Mouse (Mus musculus): Measurements from ENCODE around the gene Klrg2. TPM values are rescaled to one million over a fixed set of nuclear protein-coding genes. Genes with fewer than 3 reads are reported as not detected.
A peak's percentile ranks its signal among the peaks of the same experiment; 100 is the strongest.

Gene Klrg2
- total RNA-seq, 2 experiments from 2014 or later = 0.42 to 0.96 TPM

- DNase-seq = no peak
These were observed 9.6 kb downstream of the Klrg2 start for GRCm38 (mm10) chr6:38627486-38627885.

GRCm38 (mm10) chr6:38627081-38627480, 10.0 kb downstream of the Klrg2 start:
- DNase-seq = no peak

- DNase-seq = no peak
These were observed 11.0 kb downstream of the Klrg2 start for GRCm38 (mm10) chr6:38626086-38626485.

GRCm38 (mm10) chr6:38624439-38624838, 12.6 kb downstream of the Klrg2 start:
- DNase-seq = peak; percentile 55

GRCm38 (mm10) chr6:38623457-38623856, 13.6 kb downstream of the Klrg2 start:
- DNase-seq = peak; percentile 30

- DNase-seq = no peak
These were observed 14.6 kb downstream of the Klrg2 start for GRCm38 (mm10) chr6:38622406-38622805.

- no peak for DNase-seq
These were observed 27.1 kb downstream of the Klrg2 start for GRCm38 (mm10) chr6:38609892-38610291.

- DNase-seq = no peak
These were observed 39.6 kb downstream of the Klrg2 start for GRCm38 (mm10) chr6:38597481-38597880.

GRCm38 (mm10) chr6:38581711-38582110, 55.3 kb downstream of the Klrg2 start:
- no peak for DNase-seq

- DNase-seq = no peak
These were observed 56.8 kb downstream of the Klrg2 start for GRCm38 (mm10) chr6:38580112-38580857.

GRCm38 (mm10) chr6:38576096-38576495, 60.9 kb downstream of the Klrg2 start:
- no peak for DNase-seq

Other genes starting within 250 kb of the Klrg2 start
- gene Ubn2, start 203.3 kb downstream of the Klrg2 start, total RNA-seq (2021) = 10 to 100 TPM; 20.4 to 31.3 TPM
- gene Fmc1, start 103.7 kb downstream of the Klrg2 start, total RNA-seq (2021) = 100 to 1,000 TPM; 204 to 233 TPM
- 100 to 1,000 TPM; 116 to 184 TPM for gene Luc7l2, start 85.9 kb downstream of the Klrg2 start, total RNA-seq (2021)
- 1 to 10 TPM; 3.2 to 4.2 TPM for gene Clec2l, start 25.8 kb upstream of the Klrg2 start, total RNA-seq (2021)
- gene Tbxas1, start 238.2 kb upstream of the Klrg2 start, total RNA-seq (2021) = 1 to 10 TPM; 3.1 to 3.7 TPM
- 10 to 100 TPM; 72.8 to 88.4 TPM for gene Hipk2, start 238.9 kb upstream of the Klrg2 start, total RNA-seq (2021)